Mouse (Mus musculus) heart, adult 2 months (tissue): ENCODE measurements around the gene Xylt1. TPM values are rescaled to one million over a fixed set of nuclear protein-coding genes. Genes with fewer than 3 reads are reported as not detected.

ENCODE experiments used
- DNase-seq, 2 experiments: peaks; one replicate each; pipeline ENCODE4 v3.0.0; 2021
- H3K27ac ChIP-seq: fragments of 200-600 bp; 2 replicates; pipeline ENCODE4 v1.8.1; 2022
- H3K27me3 ChIP-seq: fragments of 200-500 bp; 2 replicates; pipeline ENCODE4 v1.6.1; 2012; ENCODE audit warnings: mild to moderate bottlenecking, low read length, inconsistent platforms, mixed read lengths; ENCODE audit not compliant: control insufficient read depth, insufficient read depth
- H3K36me3 ChIP-seq: fragments of 200-500 bp; 2 replicates; pipeline ENCODE4 v1.6.1; 2012; ENCODE audit warnings: low read length, inconsistent platforms; ENCODE audit not compliant: control insufficient read depth, insufficient read depth
- H3K4me1 ChIP-seq: fragments of 200-500 bp; 2 replicates; pipeline ENCODE4 v1.6.1; 2011; ENCODE audit warnings: low read length; ENCODE audit not compliant: control insufficient read depth, insufficient read depth
- H3K4me3 ChIP-seq: fragments of 200-600 bp; 2 replicates; pipeline ENCODE4 v1.8.1; 2022
- H3K79me2 ChIP-seq: fragments of 200-500 bp; replicated peaks from 2 replicates; pipeline ENCODE4 v1.6.1; 2012; ENCODE audit warnings: mild to moderate bottlenecking, inconsistent platforms, low read length, moderate library complexity, mixed read lengths; ENCODE audit not compliant: control insufficient read depth, insufficient read depth
- H3K9ac ChIP-seq: fragments of 200-500 bp; 2 replicates; pipeline ENCODE4 v1.6.1; 2012; ENCODE audit warnings: low read depth, mild to moderate bottlenecking, control low read depth, inconsistent platforms, low read length, mixed read lengths
- CTCF ChIP-seq: fragments of 200-600 bp; IDR thresholded peaks from 2 replicates; pipeline ENCODE4 v1.8.1; 2022; ENCODE audit warnings: antibody characterized with exemption, mild to moderate bottlenecking, moderate library complexity
- EP300 ChIP-seq: fragments of 200-500 bp; IDR thresholded peaks from 2 replicates; pipeline ENCODE4 v1.6.1; 2011; ENCODE audit warnings: low read depth, low read length, control low read depth; ENCODE audit not compliant: insufficient read depth
- POLR2A ChIP-seq: fragments of 200-500 bp; IDR thresholded peaks from 2 replicates; pipeline ENCODE4 v1.6.1; 2011; ENCODE audit warnings: mild to moderate bottlenecking, low read depth, low read length, control low read depth; ENCODE audit not compliant: insufficient read depth
- WGBS: fragments of 180-500 bp; shearing (Covaris S2); methylation state at CpG from one replicate; pipeline ENCODE4 v1.1.7; 2018; 5-methylcytosine and 5-hydroxymethylcytosine counted together
- intact Hi-C: fragments of 180-260 bp; cut with DNase I; formaldehyde crosslinking; loops from one replicate; pipeline ENCODE4 v1.15.1; 2025
- polyA plus RNA-seq: library from polyadenylated mRNA; depleted of rRNA; stranded (reverse); fragments of >200 nt; gene quantifications from 2 replicates; pipeline ENCODE4 v1.2.3, GENCODE M21; 2012
- total RNA-seq, 2 experiments: library from RNA; stranded (reverse); gene quantifications; 2 replicates each; pipeline ENCODE4 v1.2.3; 2021

Gene Xylt1
- total and polyA plus RNA-seq, 3 experiments, result 1.2 to 2.3 (median 1.4) TPM

DNA sequence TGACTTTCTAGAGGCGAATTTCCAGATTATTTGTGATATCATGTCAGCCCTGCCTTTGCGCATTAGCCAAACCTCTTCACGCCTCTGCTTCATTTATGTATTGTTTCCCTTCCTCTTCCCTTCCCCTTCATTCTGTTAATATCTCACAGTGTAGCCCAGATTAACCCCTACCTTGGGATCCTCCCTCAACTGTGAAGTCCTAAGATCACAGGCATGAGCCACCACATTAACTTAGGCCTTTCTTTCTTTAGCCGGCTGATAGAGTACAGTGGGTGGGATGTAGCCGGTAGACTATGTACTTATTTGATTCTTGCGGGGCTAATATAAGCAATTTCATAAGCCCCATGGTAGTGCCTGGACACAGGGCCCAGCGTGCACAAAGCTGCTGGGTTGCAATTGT lies 62.4 kb downstream of the Xylt1 start:
- no peaks in the 10 kb centered on the region; the same call in 1 of the 2 replicates for H3K36me3 ChIP-seq
- H3K4me3 ChIP-seq, result no peak overlapping the region
- no peak for DNase-seq
- TF ChIP-seq CTCF, result no peak
- TF ChIP-seq POLR2A, result no peak
- TF ChIP-seq EP300, result no peak
- intact Hi-C loops, result no loop called here
- no peak overlapping the region for H3K27ac ChIP-seq
- no peaks in the 10 kb centered on the region for H3K79me2 ChIP-seq
- 90% methylated on average over 7 of the region's 7 CpGs for WGBS
- no peaks in the 10 kb centered on the region for H3K27me3 ChIP-seq
- no peak overlapping the region for H3K9ac ChIP-seq
- H3K4me1 ChIP-seq, result no peaks in the 10 kb centered on the region

- Histone ChIP-seq H3K9ac (no peak overlapping the region), H3K4me1 (no peaks in the 10 kb centered on the region), H3K27ac (no peak overlapping the region), H3K79me2 (no peaks in the 10 kb centered on the region), H3K36me3 (no peaks in the 10 kb centered on the region; the same call in 1 of the 2 replicates), H3K27me3 (no peaks in the 10 kb centered on the region), H3K4me3 (no peak overlapping the region)
- intact Hi-C loops, result no loop called here
- WGBS, result 47% methylated on average over 3 of the region's 3 CpGs
- no peak for DNase-seq
- TF ChIP-seq CTCF (no peak), EP300 (no peak), POLR2A (no peak)
Measured at GRCm38 (mm10) chr7:117445471-117445870, 64.7 kb downstream of the Xylt1 start.

DNA sequence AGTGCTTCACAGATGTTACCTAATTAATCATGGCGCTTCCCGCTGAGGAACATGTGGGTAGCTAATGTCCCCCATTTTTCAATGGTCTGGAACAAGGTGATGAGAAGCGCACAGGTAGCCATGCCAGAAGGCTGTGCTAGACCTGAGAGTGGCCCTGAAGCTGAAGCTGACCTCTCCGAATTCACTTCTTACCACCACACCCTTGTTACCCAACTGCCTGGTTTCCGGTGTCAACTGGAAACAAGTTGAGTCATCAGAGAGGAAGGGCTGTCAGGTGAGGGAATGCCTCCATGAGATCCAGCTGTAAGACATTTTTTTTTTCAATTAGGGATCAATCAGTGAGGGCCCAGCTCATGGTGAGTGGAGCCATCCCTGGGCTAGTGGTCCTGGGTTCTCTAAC lies 68.8 kb downstream of the Xylt1 start:
- TF ChIP-seq EP300, result no peak
- no peak for TF ChIP-seq POLR2A
- no peak for TF ChIP-seq CTCF
- WGBS, result 99% methylated on average over 5 of the region's 5 CpGs
- Histone ChIP-seq H3K27me3 (no peaks in the 10 kb centered on the region), H3K36me3 (no peaks in the 10 kb centered on the region; the same call in 1 of the 2 replicates), H3K9ac (no peak overlapping the region), H3K27ac (no peak overlapping the region), H3K79me2 (no peaks in the 10 kb centered on the region), H3K4me3 (no peak overlapping the region), H3K4me1 (no peaks in the 10 kb centered on the region)
- intact Hi-C loops, result no loop called here
- no peak for DNase-seq

DNA sequence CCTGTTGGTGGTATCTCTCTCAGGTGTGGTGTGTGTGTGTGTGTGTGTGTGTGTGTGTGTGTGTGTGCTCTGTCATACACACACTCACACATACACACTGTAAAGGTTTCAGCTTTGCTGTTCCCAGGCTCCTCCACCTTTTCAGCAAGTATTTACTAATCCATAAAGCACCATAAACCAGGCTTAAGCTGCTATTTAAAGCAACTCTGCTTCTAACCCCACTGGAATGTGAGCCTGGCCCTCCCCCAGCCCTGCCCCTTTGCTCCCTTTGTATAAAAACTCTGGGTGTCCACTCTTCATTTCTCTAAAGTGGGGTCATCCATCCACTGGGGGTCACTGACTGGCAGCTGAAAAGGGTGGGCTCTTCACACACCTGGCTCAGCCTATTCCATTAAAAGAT lies 70.4 kb downstream of the Xylt1 start:
- no peaks in the 10 kb centered on the region for H3K36me3 ChIP-seq
- no peak overlapping the region for H3K27ac ChIP-seq
- H3K4me1 ChIP-seq, result no peaks in the 10 kb centered on the region
- H3K27me3 ChIP-seq, result no peaks in the 10 kb centered on the region
- no peak for DNase-seq
- H3K9ac ChIP-seq, result no peak overlapping the region
- no peak overlapping the region for H3K4me3 ChIP-seq
- H3K79me2 ChIP-seq, result no peaks in the 10 kb centered on the region
- intact Hi-C loops, result no loop called here
- TF ChIP-seq EP300 (no peak), CTCF (no peak), POLR2A (no peak)

- Histone ChIP-seq H3K27ac (no peak overlapping the region), H3K79me2 (no peaks in the 10 kb centered on the region), H3K27me3 (no peaks in the 10 kb centered on the region), H3K4me3 (no peak overlapping the region), H3K9ac (no peak overlapping the region), H3K4me1 (no peaks in the 10 kb centered on the region), H3K36me3 (no peaks in the 10 kb centered on the region)
- no peak for TF ChIP-seq CTCF
- no peak for TF ChIP-seq POLR2A
- no peak for TF ChIP-seq EP300
- DNase-seq, result no peak
- intact Hi-C loops, result no loop called here
- WGBS, result 64% methylated on average over 2 of the region's 2 CpGs
Measured at GRCm38 (mm10) chr7:117452269-117452668, 71.5 kb downstream of the Xylt1 start.

DNA sequence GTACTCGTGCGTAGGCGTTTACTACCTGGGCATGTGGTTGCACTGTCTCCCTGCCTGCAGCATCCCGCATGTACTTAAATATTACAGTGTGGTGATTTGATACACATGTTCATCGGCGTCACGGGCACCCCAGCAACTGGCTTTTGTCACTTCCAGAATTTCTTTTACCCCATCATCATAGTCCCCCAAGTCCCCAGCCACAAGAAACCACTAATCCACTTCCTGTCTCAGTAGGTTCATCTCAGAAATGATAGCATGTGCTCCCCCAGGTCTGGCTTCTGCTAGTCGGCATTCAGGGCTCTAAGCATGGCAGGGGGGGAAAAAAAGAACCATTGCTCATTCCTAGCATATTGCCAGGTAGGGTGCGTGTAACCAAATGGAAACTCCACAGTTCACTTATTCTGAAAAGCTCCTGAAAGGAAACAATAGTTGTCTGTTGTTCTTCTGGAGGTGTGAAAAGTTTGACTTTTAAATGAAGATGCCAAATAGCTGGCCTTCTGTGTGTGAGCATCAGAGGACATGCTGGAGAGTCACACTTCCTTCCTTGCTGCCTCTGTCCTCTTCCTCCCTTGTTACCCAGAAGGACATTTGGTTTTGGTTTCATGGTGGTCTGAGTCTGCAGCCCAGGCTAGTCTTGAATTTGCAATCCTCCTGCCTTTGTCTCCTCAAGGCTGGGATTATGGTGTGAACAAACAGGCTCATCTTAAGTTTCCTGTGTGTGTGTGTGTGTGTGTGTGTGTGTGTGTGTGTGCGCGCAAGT lies 74.2 kb downstream of the Xylt1 start:
- H3K79me2 ChIP-seq, result no peaks in the 10 kb centered on the region

More for the DNA sequence above, 74.2 kb downstream of the Xylt1 start:
- Histone ChIP-seq H3K4me3 (no peak overlapping the region), H3K9ac (no peak overlapping the region), H3K27me3 (no peaks in the 10 kb centered on the region), H3K4me1 (no peaks in the 10 kb centered on the region), H3K27ac (no peak overlapping the region), H3K36me3 (no peaks in the 10 kb centered on the region)
- WGBS, result 91% methylated on average over 11 of the region's 11 CpGs
- intact Hi-C loops, result no loop called here
- no peak for DNase-seq
- no peak for TF ChIP-seq POLR2A
- TF ChIP-seq CTCF, result no peak
- no peak for TF ChIP-seq EP300
